Mouse (Mus musculus) bone marrow macrophage, adult 2 months (primary cell): ENCODE data around the gene Nuak1.

Experiments
- CTCF ChIP-seq: IDR thresholded peaks from 2 replicates; pipeline ENCODE4 v1.5.1; 2012; ENCODE audit warnings: low read depth, mild to moderate bottlenecking, low read length, moderate library complexity
- POLR2A ChIP-seq: IDR thresholded peaks from 2 replicates; pipeline ENCODE4 v1.6.1; 2012; ENCODE audit warnings: mild to moderate bottlenecking, low read depth, low read length, borderline replicate concordance

GRCm38 (mm10) chr10:84371230-84371629, 69.2 kb downstream of the Nuak1 start:
- TF ChIP-seq POLR2A (no peak), CTCF (no peak)
